Mouse (Mus musculus) left cerebral cortex, adult 8-10 months (tissue): ENCODE results near the gene Gpr152. TPM values are rescaled to one million over a fixed set of nuclear protein-coding genes. Genes with fewer than 3 reads are reported as not detected.

Source experiments
- DNase-seq, 2 experiments: peaks; one replicate each; pipeline ENCODE4 v3.0.0; 2022; ENCODE audit warnings: low spot score in 2 of 2
- total RNA-seq, 4 experiments: library from RNA; stranded (reverse); gene quantifications; 2 replicates each; pipeline ENCODE4 v1.2.4; 2022

Gpr152 gene
- under 1 TPM in 1 of 4 experiments, not detected in 3; 0.08 TPM for total RNA-seq

- no peak for DNase-seq
These were observed at the start of gene Gpr152 for GRCm38 (mm10) chr19:4139446-4139845. Gpr152 (plus strand) TSS chr19:4139787.

GRCm38 (mm10) chr19:4090446-4090845, 49.1 kb upstream of the Gpr152 start:
- no peak for DNase-seq

DNA sequence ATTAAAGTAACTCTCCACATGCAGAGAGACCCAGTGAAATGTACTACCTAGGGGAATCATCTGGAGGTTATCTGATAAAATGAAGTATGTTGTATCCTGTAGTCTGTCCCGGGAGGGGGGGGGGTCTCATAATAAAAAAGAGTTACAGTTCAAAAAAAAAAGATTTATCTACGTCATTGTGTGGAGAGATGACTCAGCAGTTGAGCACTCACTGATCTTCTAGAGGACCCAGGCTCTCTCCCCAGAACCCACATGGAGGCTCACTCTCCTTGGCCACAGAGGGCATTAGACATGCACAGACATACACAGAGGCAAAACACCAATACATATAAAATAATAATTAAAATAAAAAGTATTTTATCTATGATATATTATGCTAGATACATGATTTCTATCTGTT, 48.2 kb upstream of the Gpr152 start:
- no peak for DNase-seq

DNA sequence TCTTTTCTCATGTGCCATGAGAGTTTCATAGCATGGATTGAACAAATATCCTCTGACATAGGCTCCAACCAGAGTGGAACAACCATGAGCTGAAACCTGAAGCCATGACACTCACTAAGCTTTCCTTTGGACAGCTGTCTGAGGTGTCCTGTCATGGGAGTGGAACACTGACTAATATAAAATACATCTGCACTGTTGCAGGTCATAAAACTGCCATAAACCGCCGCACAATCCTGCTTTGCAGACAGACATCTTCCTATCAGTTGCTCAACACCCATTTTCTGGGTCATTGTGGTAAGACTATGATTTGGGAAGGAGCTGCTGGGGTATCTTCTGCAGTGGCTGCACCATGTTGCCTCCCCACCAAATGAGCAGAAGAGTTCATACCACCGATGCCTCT, 46.8 kb upstream of the Gpr152 start:
- DNase-seq = no peak

GRCm38 (mm10) chr19:4093772-4094171, 45.8 kb upstream of the Gpr152 start:
- DNase-seq = no peak

DNA sequence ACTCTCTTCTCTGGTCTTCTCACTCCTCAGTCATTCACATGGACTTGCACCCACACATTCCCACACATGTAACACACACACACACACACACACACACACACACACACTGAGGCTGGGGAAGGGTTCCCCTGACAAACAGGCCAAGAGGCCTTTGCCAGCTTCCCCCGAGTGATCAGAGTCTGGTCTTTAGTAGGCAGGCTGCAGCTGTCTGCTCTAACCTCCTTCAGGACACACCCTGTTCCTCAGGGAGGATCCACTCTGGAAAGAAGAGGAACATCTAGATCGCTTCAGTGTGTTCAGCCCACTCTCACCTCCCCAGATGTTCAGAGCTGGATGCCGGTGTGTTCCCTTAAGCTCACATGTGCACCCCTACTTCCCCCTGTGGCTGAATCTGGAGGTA, 45.2 kb upstream of the Gpr152 start:
- DNase-seq = no peak

- DNase-seq = no peak
These were observed 44.7 kb upstream of the Gpr152 start for GRCm38 (mm10) chr19:4094774-4095303.

GRCm38 (mm10) chr19:4095802-4096201, 43.8 kb upstream of the Gpr152 start:
- no peak for DNase-seq

- DNase-seq = peak; percentile 99 to 100
These were observed 42.7 kb upstream of the Gpr152 start, which contains the start of gene Cdk2ap2 for GRCm38 (mm10) chr19:4096642-4097440. Cdk2ap2 (plus strand) TSS chr19:4097182.

DNA sequence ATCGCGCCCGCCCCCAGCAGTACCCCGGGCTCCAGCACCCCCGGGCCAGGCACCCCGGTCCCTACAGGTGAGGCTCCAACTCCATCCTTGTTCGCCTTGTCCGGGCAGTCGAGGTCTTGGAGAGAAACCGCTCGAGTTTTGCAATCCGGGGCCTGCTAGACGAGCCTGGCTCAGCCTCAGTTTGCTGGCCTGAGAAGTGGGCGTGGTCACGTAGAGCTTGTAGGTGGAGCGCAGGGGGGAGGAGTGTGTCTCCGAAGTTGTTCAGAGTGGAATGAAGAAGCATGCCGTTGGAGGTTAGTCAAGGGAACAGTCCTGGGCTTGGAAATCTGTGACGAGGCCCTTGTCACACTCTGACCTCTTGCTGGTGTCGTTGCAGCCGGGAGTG, 42.2 kb upstream of the Gpr152 start:
- DNase-seq = no peak

DNA sequence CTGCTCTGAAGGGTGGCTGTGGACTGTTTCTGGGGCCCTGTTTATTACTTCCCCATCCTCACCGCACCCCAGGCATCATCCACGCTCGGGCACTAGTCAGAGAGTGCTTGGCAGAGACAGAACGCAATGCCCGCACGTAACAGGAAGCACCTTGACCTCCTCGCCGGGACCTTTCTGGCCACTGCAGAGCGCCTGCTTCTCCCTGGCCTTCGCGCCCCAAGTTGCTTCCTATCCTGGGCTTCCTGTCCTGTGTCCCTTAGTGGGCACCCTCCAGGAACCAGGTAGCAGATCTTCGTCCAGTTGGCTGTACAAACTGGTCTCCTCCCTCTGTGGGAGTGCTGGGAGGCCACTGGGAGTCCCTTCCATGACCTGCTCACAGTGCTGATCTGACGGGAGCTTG, 41.2 kb upstream of the Gpr152 start:
- no peak for DNase-seq

GRCm38 (mm10) chr19:4099056-4099455, 40.5 kb upstream of the Gpr152 start:
- DNase-seq = peak; percentile 78 to 81

- DNase-seq = no peak
These were observed 39.5 kb upstream of the Gpr152 start, which contains the start of gene Pitpnm1 for GRCm38 (mm10) chr19:4099837-4100717. Pitpnm1 (plus strand) TSS chr19:4099998.

DNA sequence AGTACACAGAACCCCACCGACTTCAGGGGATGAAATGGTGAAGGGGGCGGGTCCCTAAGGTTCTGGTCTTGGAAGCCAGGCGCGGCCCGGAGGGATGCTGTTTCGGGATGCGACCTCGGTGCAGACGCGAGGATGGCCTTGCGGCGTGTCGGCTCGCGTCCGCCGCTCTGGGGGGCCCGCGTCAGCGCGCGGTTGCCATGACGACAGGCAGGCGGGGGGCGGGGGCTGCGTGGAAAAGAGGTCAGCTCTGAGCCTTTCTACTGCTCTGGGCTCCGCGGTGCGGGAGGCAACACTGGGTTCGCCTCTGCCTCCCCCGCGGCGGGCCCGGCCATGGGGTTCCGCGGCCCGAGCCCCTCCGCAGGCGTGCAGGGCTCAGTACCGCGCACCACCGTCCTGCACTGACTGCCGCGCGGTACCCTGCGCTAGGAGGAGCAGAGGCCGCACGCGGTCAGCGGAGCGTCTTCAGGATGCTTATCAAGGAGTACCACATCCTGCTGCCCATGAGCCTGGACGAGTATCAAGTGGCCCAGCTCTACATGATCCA, 38.8 kb upstream of the Gpr152 start:
- DNase-seq = peak in 1 of 2 experiments; percentile 64

DNA sequence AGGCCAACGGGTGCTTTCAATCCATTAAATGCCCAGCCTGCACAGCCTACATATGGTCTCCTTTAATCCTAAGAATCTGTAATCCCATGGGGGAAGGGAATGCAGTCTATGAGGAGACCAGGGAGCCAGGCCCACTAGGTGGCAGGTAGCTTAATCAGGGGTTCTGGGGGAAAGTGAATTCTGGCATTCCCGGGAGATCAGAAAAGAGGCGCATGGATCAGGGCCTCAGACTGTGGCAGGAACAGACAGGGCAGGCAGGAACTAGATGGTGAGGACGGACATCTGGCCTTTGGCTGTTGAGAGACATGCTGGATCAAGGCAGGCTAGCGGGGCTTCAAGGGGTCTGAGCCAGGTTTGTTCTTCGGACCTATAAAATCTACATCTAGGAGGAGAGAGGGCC, 38.1 kb upstream of the Gpr152 start:
- no peak for DNase-seq

- no peak for DNase-seq
These were observed 37.5 kb upstream of the Gpr152 start for GRCm38 (mm10) chr19:4102049-4102448.

DNA sequence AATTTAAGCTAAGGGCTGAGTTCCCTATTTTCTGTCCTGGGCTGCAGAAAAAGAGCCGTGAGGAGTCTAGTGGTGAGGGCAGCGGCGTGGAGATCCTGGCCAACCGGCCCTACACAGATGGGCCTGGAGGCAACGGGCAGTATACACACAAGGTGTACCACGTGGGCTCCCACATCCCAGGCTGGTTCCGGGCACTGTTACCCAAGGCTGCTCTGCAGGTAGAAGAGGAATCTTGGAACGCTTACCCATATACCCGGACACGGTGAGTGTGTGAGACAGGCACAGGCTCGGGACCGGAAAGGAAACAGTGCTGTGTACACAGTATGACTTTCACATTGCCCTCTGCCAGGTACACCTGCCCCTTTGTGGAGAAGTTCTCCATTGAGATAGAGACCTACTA, 37.0 kb upstream of the Gpr152 start:
- DNase-seq = no peak

GRCm38 (mm10) chr19:4103294-4103693, 36.3 kb upstream of the Gpr152 start:
- DNase-seq = no peak

DNA sequence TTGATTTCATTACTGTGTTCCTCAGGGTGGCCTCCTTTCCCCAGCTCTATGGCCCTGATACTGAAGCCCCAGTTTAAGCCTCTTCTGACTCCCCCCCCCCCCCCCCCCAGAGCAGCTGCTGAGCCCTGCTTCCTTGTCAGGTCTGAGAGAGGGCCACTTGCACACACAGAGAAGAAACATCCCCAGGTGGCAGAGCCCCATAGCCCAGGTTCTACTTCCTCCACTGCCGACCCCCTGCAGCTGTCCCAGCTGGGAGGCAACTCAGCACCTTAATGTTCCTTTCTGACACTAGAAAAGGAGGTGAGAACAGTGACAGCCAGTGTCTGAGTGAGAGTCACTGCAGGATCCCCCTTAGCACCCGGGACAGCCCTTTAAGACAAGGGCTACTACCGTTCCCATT, 35.8 kb upstream of the Gpr152 start:
- no peak for DNase-seq

DNA sequence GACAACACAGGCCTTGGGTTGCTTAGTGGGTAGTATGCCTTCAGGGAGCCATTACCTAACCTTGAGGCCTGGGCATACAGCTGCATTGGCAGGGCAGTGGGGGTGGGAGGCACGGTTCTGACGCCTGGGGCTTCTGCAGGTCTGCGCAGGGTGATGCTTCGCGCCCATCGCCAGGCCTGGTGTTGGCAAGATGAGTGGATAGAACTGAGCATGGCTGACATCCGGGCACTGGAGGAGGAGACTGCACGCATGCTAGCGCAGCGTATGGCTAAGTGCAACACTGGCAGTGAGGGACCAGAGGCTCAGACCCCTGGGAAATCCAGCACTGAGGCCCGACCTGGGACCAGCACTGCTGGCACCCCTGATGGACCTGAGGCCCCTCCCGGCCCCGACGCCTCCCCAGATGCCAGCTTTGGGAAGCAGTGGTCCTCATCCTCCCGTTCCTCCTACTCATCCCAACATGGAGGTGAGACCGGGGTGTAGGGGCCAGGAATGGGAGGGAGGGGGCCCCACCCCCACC, 34.9 kb upstream of the Gpr152 start:
- no peak for DNase-seq

DNA sequence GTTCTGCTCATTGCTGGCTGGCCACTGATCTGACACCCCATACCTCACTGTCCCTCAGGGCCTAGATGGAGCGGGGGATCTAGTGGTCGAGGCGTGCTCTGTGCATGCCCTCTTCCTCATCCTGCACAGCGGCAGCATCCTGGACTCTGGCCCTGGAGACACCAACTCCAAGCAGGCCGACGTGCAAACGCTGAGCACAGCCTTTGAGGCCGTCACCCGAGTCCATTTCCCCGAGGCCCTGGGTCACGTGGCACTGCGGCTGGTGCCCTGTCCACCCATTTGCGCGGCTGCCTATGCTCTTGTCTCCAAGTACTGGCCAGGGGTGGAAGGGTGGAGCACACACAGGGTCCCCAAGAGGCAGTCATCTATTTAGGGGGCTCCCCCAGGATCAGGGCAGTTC, 32.9 kb upstream of the Gpr152 start:
- DNase-seq = no peak

GRCm38 (mm10) chr19:4108535-4108934, 31.1 kb upstream of the Gpr152 start:
- no peak for DNase-seq
